Mouse (Mus musculus): ENCODE results near the gene Actr1b. TPM values are rescaled to one million over a fixed set of nuclear protein-coding genes. Genes with fewer than 3 reads are reported as not detected.

Gene Actr1b
- total and polyA plus RNA-seq, 2 experiments from 2014 or later = 67.5 to 80.5 TPM

DNA sequence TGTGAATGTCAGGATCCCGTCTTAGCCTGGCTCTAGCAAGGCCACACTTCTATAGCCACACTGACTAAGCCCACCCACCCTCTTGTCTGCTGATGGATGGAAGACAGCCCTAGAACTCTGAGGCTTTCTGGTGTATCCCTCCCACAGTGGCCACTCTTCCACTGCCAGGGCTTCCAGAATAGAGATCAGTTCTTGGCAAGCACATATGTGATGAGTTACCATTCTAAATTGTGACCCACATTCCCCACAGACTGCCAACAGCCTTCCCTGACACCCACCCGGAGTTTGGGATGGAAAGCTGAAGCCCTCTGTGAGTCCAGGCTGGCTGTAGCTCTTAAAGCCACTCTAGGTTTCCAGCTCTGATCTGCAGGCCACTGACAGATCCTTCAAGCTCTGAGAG is 7.1 kb downstream of the Actr1b start:
- Histone ChIP-seq H3K9ac (replicated peaks; ENCODE audit: low read depth, low read length) (no peak overlapping the region), H3K9me3 (replicated peaks; ENCODE audit: control insufficient read depth, low read length) (no peaks in the 10 kb centered on the region), H3K36me3 (replicated peaks; ENCODE audit: control insufficient read depth, insufficient read depth, low read length) (peaks cover 53% of the 10 kb centered on the region), H3K4me2 (ENCODE audit: low read depth, low read length) (no peak overlapping the region), H3K27ac (ENCODE audit: low read depth) (no peak overlapping the region), H3K4me3 (ENCODE audit: low read depth, low read length) (no peak overlapping the region), H3K4me1 (ENCODE audit: control insufficient read depth, insufficient read depth) (peaks cover 12% of the 10 kb centered on the region), H3K27me3 (ENCODE audit: control insufficient read depth, insufficient read depth, low read length) (no peaks in the 10 kb centered on the region)
- ATAC-seq (ENCODE audit: insufficient read depth, low read depth) (no peak), DNase-seq (ENCODE audit: low spot score) (no peak)
- WGBS = 48% methylated on average over 2 of the region's 2 CpGs
- TF ChIP-seq CTCF (IDR thresholded peaks at IDR 0.05; ENCODE audit: low read depth) (no peak), EP300 (IDR thresholded peaks at IDR 0.05; ENCODE audit: low read depth) (no peak)

DNA sequence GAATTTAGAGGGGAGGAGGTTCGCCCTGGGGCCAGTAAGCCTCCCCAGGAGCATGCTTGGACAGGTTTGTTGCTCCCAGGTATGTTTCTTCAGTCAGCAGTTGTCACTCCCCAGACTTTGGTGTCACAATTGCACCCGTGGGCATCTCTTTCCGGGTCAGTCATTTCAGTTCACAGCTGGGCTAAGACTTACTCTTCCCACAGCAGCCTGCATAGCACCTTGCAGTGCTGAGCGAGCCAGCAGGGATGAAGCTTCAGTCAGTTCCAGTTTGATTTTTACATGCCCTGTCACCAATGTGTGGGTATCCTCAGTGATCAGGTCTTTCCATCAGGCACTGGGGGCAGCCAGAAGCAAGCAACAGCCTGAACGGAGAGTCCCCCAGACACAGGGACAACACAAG is 17.2 kb downstream of the Actr1b start:
- no peaks in the 10 kb centered on the region for H3K27me3 ChIP-seq (ENCODE audit: control insufficient read depth, insufficient read depth, low read length)
- TF ChIP-seq EP300 (IDR thresholded peaks at IDR 0.05; ENCODE audit: low read depth) = no peak
- no peak for TF ChIP-seq CTCF (IDR thresholded peaks at IDR 0.05; ENCODE audit: low read depth)
- H3K4me1 ChIP-seq (ENCODE audit: control insufficient read depth, insufficient read depth) = peaks cover 8% of the 10 kb centered on the region; the same call in 1 of the 2 replicates
- DNase-seq (ENCODE audit: low spot score) = no peak
- no peak overlapping the region for H3K27ac ChIP-seq (ENCODE audit: low read depth)
- WGBS = 67% methylated on average over 5 of the region's 5 CpGs
- no peak overlapping the region for H3K4me3 ChIP-seq (ENCODE audit: low read depth, low read length)
- no peaks in the 10 kb centered on the region for H3K9me3 ChIP-seq (replicated peaks; ENCODE audit: control insufficient read depth, low read length)
- no peak for ATAC-seq (ENCODE audit: insufficient read depth, low read depth)
- no peak overlapping the region for H3K4me2 ChIP-seq (ENCODE audit: low read depth, low read length)
- no peak overlapping the region for H3K9ac ChIP-seq (replicated peaks; ENCODE audit: low read depth, low read length)
- peaks cover 63% of the 10 kb centered on the region for H3K36me3 ChIP-seq (replicated peaks; ENCODE audit: control insufficient read depth, insufficient read depth, low read length)

GRCm38 (mm10) chr1:36696411-36696810 is 17.8 kb downstream of the Actr1b start:
- Histone ChIP-seq H3K4me2 (ENCODE audit: low read depth, low read length) (no peak overlapping the region), H3K4me1 (ENCODE audit: control insufficient read depth, insufficient read depth) (peaks cover 8% of the 10 kb centered on the region; the same call in 1 of the 2 replicates), H3K27ac (ENCODE audit: low read depth) (no peak overlapping the region), H3K9me3 (replicated peaks; ENCODE audit: control insufficient read depth, low read length) (no peaks in the 10 kb centered on the region), H3K9ac (replicated peaks; ENCODE audit: low read depth, low read length) (no peak overlapping the region), H3K27me3 (ENCODE audit: control insufficient read depth, insufficient read depth, low read length) (no peaks in the 10 kb centered on the region), H3K4me3 (ENCODE audit: low read depth, low read length) (no peak overlapping the region), H3K36me3 (replicated peaks; ENCODE audit: control insufficient read depth, insufficient read depth, low read length) (peaks cover 56% of the 10 kb centered on the region)
- TF ChIP-seq EP300 (IDR thresholded peaks at IDR 0.05; ENCODE audit: low read depth) = no peak
- TF ChIP-seq CTCF (IDR thresholded peaks at IDR 0.05; ENCODE audit: low read depth) = peak; percentile 10; the same call in 1 of the 2 replicates
- 29% methylated on average over 6 of the region's 6 CpGs for WGBS
- DNase-seq (ENCODE audit: low spot score) = no peak
- no peak for ATAC-seq (ENCODE audit: insufficient read depth, low read depth)

- 83% methylated on average over 6 of the region's 6 CpGs for WGBS
- no peak overlapping the region for H3K4me2 ChIP-seq (ENCODE audit: low read depth, low read length)
- H3K27ac ChIP-seq (ENCODE audit: low read depth) = no peak overlapping the region
- no peak for ATAC-seq (ENCODE audit: insufficient read depth, low read depth)
- peaks cover 41% of the 10 kb centered on the region for H3K36me3 ChIP-seq (replicated peaks; ENCODE audit: control insufficient read depth, insufficient read depth, low read length)
- DNase-seq (ENCODE audit: low spot score) = no peak
- H3K9ac ChIP-seq (replicated peaks; ENCODE audit: low read depth, low read length) = no peak overlapping the region
- H3K4me1 ChIP-seq (ENCODE audit: control insufficient read depth, insufficient read depth) = peaks cover 8% of the 10 kb centered on the region; the same call in 1 of the 2 replicates
- H3K4me3 ChIP-seq (ENCODE audit: low read depth, low read length) = no peak overlapping the region
- H3K9me3 ChIP-seq (replicated peaks; ENCODE audit: control insufficient read depth, low read length) = no peaks in the 10 kb centered on the region
- TF ChIP-seq CTCF (IDR thresholded peaks at IDR 0.05; ENCODE audit: low read depth) (no peak), EP300 (IDR thresholded peaks at IDR 0.05; ENCODE audit: low read depth) (no peak)
- no peaks in the 10 kb centered on the region for H3K27me3 ChIP-seq (ENCODE audit: control insufficient read depth, insufficient read depth, low read length)
Observed at GRCm38 (mm10) chr1:36694871-36695270, 19.4 kb downstream of the Actr1b start.

- peak; percentile 99 for DNase-seq (ENCODE audit: low spot score)
- no peak for TF ChIP-seq CTCF (IDR thresholded peaks at IDR 0.05; ENCODE audit: low read depth)
- Histone ChIP-seq H3K9me3 (replicated peaks; ENCODE audit: control insufficient read depth, low read length) (no peaks in the 10 kb centered on the region), H3K9ac (replicated peaks; ENCODE audit: low read depth, low read length) (peak within 1 kb of the TSS; percentile 92), H3K4me3 (ENCODE audit: low read depth, low read length) (peak within 1 kb of the TSS; percentile 90), H3K27ac (ENCODE audit: low read depth) (peak within 1 kb of the TSS; percentile 89), H3K4me1 (ENCODE audit: control insufficient read depth, insufficient read depth) (peaks cover 8% of the 10 kb centered on the region; the same call in 1 of the 2 replicates), H3K27me3 (ENCODE audit: control insufficient read depth, insufficient read depth, low read length) (no peaks in the 10 kb centered on the region), H3K36me3 (replicated peaks; ENCODE audit: control insufficient read depth, insufficient read depth, low read length) (peaks cover 27% of the 10 kb centered on the region), H3K4me2 (ENCODE audit: low read depth, low read length) (peak within 1 kb of the TSS; percentile 91)
- WGBS = under 1% methylated on average over 68 of the region's 68 CpGs
- peak; percentile 96 for ATAC-seq (ENCODE audit: insufficient read depth, low read depth)
Observed at GRCm38 (mm10) chr1:36691271-36692155, 22.7 kb downstream of the Actr1b start, which contains the start of gene Cox5b. Gene Cox5b, plus strand, starts transcription at chr1:36691449.

All from heart, postnatal 0 days (tissue).